Mouse (Mus musculus) kidney, adult 8-10 months (tissue): ENCODE results near the gene Fndc9.

Experiments
- DNase-seq, 2 experiments: peaks; one replicate each; pipeline ENCODE4 v3.0.0; 2022

Gene Fndc9

GRCm38 (mm10) chr11:46278709-46279108 lies 43.4 kb downstream of the Fndc9 start:
- DNase-seq: no peak

- DNase-seq: no peak
Measured at GRCm38 (mm10) chr11:46282612-46283011, 47.3 kb downstream of the Fndc9 start.

- DNase-seq: no peak
Measured at GRCm38 (mm10) chr11:46283800-46284199, 48.5 kb downstream of the Fndc9 start.

- peak; percentile 74 to 90 for DNase-seq
Measured at GRCm38 (mm10) chr11:46286803-46287202, 51.5 kb downstream of the Fndc9 start.

GRCm38 (mm10) chr11:46288091-46288490 lies 52.8 kb downstream of the Fndc9 start:
- DNase-seq: no peak

- DNase-seq: no peak
Measured at GRCm38 (mm10) chr11:46289022-46289421, 53.7 kb downstream of the Fndc9 start.
